Mouse (Mus musculus): ENCODE results near the gene Uap1. TPM values are rescaled to one million over a fixed set of nuclear protein-coding genes. Genes with fewer than 3 reads are reported as not detected.
A peak's percentile ranks its signal among the peaks of the same experiment; 100 is the strongest.

The Uap1 gene
- polyA plus RNA-seq, 1 experiment from 2014 or later = 40.3 TPM

DNA sequence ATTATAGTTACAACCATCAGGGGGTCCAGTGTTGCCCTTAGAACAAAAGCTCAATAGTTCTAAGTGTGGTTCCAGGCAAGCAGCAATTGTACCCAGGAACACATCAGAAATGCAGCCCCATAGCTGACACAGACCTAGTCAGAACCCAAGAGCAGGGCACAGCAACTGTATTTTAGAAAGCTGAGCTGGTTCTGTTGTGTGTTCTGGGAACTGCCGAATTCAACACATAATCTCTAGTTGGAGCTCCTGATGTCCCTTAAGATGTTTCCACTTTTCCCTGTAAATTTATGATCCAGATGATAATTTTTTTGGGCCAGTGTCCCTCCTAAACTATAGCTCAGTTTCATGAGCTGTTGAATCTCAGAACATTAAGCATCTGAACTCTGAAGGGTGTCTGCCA lies 17.2 kb upstream of the Uap1 start:
- Histone ChIP-seq H3K36me3 (peaks cover 51% of the 10 kb centered on the region), H3K4me1 (no peaks in the 10 kb centered on the region), H3K27me3 (replicated peaks) (no peaks in the 10 kb centered on the region), H3K9me3 (replicated peaks) (no peaks in the 10 kb centered on the region), H3K9ac (no peak overlapping the region), H3K4me2 (no peak overlapping the region), H3K27ac (no peak overlapping the region), H3K4me3 (no peak overlapping the region)
- WGBS (ENCODE audit: insufficient replicate concordance) = 76% methylated on average over 1 of the region's 1 CpGs
- ATAC-seq = no peak

- Histone ChIP-seq H3K27ac (no peak overlapping the region), H3K9me3 (replicated peaks) (no peaks in the 10 kb centered on the region), H3K27me3 (replicated peaks) (no peaks in the 10 kb centered on the region), H3K4me3 (no peak overlapping the region), H3K4me1 (no peaks in the 10 kb centered on the region), H3K9ac (no peak overlapping the region), H3K36me3 (peaks cover 34% of the 10 kb centered on the region), H3K4me2 (no peak overlapping the region)
- 54% methylated on average over 4 of the region's 4 CpGs for WGBS (ENCODE audit: insufficient replicate concordance)
- peak; percentile 44; the same call in 1 of the 2 replicates for ATAC-seq
Observed at GRCm38 (mm10) chr1:170190225-170190624, 15.5 kb upstream of the Uap1 start.

GRCm38 (mm10) chr1:170188601-170189000 lies 13.8 kb upstream of the Uap1 start:
- Histone ChIP-seq H3K9ac (no peak overlapping the region), H3K4me2 (no peak overlapping the region), H3K27me3 (replicated peaks) (no peaks in the 10 kb centered on the region), H3K4me3 (no peak overlapping the region), H3K9me3 (replicated peaks) (no peaks in the 10 kb centered on the region), H3K4me1 (no peaks in the 10 kb centered on the region), H3K27ac (no peak overlapping the region), H3K36me3 (peaks cover 18% of the 10 kb centered on the region)
- 79% methylated on average over 11 of the region's 11 CpGs for WGBS (ENCODE audit: insufficient replicate concordance)
- ATAC-seq = no peak

DNA sequence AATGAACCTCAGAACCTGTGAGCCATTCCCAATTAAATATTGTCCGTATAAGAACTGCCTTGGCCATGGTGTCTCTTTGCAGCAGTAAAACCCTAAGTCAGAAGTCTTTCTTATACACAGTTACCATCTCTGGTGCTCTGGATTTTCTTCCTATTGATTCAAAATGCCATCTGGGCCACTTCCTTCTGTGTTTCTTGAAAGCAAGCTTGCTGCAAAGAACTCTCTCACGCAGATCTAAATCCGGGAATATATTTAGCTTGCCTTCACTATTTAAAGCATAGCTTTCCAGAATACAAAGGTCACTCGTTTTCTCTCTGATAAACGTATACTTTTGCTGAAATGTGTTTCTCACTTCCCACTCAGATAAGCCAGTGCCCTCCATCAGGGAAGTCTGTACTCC lies 11.8 kb upstream of the Uap1 start:
- ATAC-seq = no peak
- Histone ChIP-seq H3K36me3 (peaks cover 6% of the 10 kb centered on the region), H3K4me3 (no peak overlapping the region), H3K9ac (no peak overlapping the region), H3K27ac (no peak overlapping the region), H3K27me3 (replicated peaks) (no peaks in the 10 kb centered on the region), H3K4me2 (no peak overlapping the region), H3K4me1 (no peaks in the 10 kb centered on the region), H3K9me3 (replicated peaks) (no peaks in the 10 kb centered on the region)
- WGBS (ENCODE audit: insufficient replicate concordance) = 65% methylated on average over 5 of the region's 5 CpGs

GRCm38 (mm10) chr1:170185137-170185536 lies 10.4 kb upstream of the Uap1 start:
- Histone ChIP-seq H3K27ac (no peak overlapping the region), H3K4me2 (no peak overlapping the region), H3K4me1 (no peaks in the 10 kb centered on the region), H3K9ac (no peak overlapping the region), H3K27me3 (replicated peaks) (0 out of 2 replicates have a peak, but pooled peaks cover under 1% of the 10 kb centered on the region), H3K36me3 (no peaks in the 10 kb centered on the region), H3K9me3 (replicated peaks) (no peaks in the 10 kb centered on the region), H3K4me3 (no peak overlapping the region)
- 60% methylated on average over 3 of the region's 3 CpGs for WGBS (ENCODE audit: insufficient replicate concordance)
- no peak for ATAC-seq

- Histone ChIP-seq H3K9me3 (replicated peaks) (no peaks in the 10 kb centered on the region), H3K9ac (no peak overlapping the region), H3K4me3 (no peak overlapping the region)
Observed at GRCm38 (mm10) chr1:170182706-170183105, 7.9 kb upstream of the Uap1 start.

DNA sequence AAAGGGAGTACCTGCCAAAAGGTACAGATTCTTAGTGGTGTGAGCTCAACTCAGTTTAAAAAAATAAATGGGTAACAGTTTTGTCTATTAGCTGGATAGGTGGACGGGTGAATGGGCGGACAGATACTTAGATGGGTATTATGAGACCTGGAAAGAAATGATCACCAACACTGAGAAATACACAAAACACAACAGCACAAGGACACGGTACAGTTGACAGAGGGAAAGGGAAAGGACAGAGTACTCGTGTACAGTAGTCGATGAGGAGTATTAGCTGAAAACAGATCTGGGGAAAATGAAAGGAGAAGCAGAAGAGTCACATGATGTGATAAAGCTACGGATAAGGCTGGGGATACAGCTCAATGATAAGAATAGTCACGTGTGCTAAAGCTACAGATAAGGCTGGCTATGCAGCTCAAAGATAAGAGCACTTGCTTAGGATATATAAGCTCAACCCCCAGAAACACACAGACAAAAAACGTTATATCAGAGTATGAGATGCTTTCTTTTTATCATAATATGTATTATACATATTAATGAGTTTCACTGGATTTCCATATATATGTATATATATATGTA lies 2.0 kb upstream of the Uap1 start:
- H3K4me2 ChIP-seq = peak overlapping the region; percentile 90
- peak overlapping the region; percentile 95 for H3K27ac ChIP-seq
- 40% methylated on average over 8 of the region's 8 CpGs for WGBS (ENCODE audit: insufficient replicate concordance)
- no peak overlapping the region for H3K4me3 ChIP-seq
- no peak overlapping the region for H3K9ac ChIP-seq
- 0 out of 2 replicates have a peak, but pooled peaks cover 2% of the 10 kb centered on the region for H3K27me3 ChIP-seq (replicated peaks)
- peaks cover 39% of the 10 kb centered on the region for H3K4me1 ChIP-seq
- no peaks in the 10 kb centered on the region for H3K9me3 ChIP-seq (replicated peaks)
- no peak for ATAC-seq
- H3K36me3 ChIP-seq = no peaks in the 10 kb centered on the region

More at GRCm38 (mm10) chr1:170182706-170183105, 7.9 kb upstream of the Uap1 start:
- no peak overlapping the region for H3K4me2 ChIP-seq
- H3K27me3 ChIP-seq (replicated peaks) = 0 out of 2 replicates have a peak, but pooled peaks cover 2% of the 10 kb centered on the region
- no peak for ATAC-seq
- peaks cover 1% of the 10 kb centered on the region; the same call in 1 of the 2 replicates for H3K4me1 ChIP-seq
- H3K36me3 ChIP-seq = no peaks in the 10 kb centered on the region
- H3K27ac ChIP-seq = no peak overlapping the region

DNA sequence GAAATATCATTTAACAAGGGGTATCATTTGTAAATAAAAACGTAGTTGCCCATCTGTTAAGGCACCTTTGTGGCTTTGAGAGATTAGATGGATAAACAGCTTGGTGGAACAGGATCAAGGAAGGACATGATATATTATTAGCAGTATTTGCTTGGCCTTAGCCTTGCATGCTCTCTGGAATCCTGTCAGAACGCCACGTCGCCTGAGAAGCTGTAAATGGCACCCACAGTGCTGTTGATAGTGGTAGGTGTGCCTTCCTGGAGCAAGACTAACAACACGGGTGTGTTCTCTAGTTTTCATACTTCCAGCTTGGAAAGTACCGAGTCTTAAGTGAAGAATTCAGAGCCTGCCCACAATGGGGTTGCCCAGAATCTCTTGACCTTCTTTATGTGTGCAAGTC lies 1.1 kb upstream of the Uap1 start:
- Histone ChIP-seq H3K27me3 (replicated peaks) (0 out of 2 replicates have a peak, but pooled peaks cover 2% of the 10 kb centered on the region), H3K4me2 (peak overlapping the region; percentile 90), H3K4me1 (peaks cover 39% of the 10 kb centered on the region), H3K36me3 (no peaks in the 10 kb centered on the region), H3K27ac (peak overlapping the region; percentile 95), H3K4me3 (peak overlapping the region; percentile 91), H3K9ac (peak overlapping the region; percentile 81), H3K9me3 (replicated peaks) (no peaks in the 10 kb centered on the region)
- no peak for ATAC-seq
- WGBS (ENCODE audit: insufficient replicate concordance) = 33% methylated on average over 6 of the region's 6 CpGs

DNA sequence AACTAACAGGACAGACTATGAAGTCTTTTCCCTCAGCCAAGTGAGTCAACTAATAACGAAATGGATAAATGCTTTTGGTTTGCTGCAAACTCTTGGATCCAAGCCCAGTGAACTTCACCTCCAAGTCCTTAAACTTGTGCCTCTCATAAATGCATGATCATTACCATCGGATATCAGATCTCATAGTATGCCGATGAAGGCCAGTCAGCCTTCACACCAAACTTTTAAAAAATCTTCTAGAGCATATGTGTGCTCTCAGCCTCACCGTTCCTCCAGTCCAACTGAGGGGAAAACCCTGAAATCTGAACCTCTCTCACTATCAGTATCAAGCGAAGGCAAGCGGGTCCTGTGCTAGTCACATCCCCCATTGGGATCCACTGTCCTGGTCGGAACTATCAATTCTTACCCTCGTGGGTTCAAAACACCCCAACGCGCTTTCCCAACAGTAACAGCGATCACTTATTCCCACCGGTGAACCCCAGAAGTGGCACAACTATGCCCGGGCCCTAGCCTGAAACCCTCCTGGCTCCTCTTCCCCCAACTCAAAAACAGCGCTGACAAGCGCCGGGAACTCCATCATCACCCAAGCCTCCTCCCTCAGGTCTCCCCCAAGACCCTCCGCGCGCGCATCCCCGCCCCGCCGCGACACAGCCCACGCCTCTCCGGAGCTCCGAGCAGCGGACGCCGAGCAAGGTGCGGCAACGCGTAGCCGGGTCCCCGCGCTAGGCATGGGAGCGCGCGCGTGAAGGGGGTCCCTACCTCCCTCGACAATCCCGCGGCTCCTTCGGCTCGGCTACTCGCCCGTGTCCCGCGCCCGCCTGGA lies 555 bp downstream of the Uap1 start:
- peak overlapping the region; percentile 91 for H3K4me3 ChIP-seq
- H3K27me3 ChIP-seq (replicated peaks) = no peaks in the 10 kb centered on the region
- H3K4me2 ChIP-seq = peak overlapping the region; percentile 90
- peak; percentile 59 for ATAC-seq
- H3K4me1 ChIP-seq = peaks cover 39% of the 10 kb centered on the region
- H3K36me3 ChIP-seq = no peaks in the 10 kb centered on the region
- peak overlapping the region; percentile 92 for H3K27ac ChIP-seq
- no peaks in the 10 kb centered on the region for H3K9me3 ChIP-seq (replicated peaks)
- WGBS (ENCODE audit: insufficient replicate concordance) = 1% methylated on average over 50 of the region's 50 CpGs
- peak overlapping the region; percentile 95 for H3K9ac ChIP-seq

DNA sequence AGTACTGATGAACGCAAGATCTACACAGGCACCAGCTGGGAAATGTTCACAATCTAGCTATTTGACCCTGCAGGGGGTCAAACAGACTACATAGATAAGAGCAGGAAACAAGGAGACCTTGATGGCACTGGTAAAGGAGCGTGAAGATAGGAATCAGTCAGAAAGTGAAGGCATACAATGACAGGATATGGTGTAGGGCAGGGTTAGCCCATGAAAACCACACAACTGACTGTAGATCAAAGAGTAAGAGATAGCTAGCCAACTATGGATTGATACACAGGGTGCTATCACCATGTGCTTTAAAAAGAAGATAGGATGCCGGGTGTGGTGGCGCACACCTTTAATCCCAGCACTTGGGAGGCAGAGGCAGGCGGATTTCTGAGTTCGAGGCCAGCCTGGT lies 7.0 kb downstream of the Uap1 start:
- Histone ChIP-seq H3K27ac (no peak overlapping the region), H3K4me2 (no peak overlapping the region), H3K36me3 (peaks cover 29% of the 10 kb centered on the region), H3K4me1 (peaks cover 19% of the 10 kb centered on the region), H3K4me3 (no peak overlapping the region), H3K9me3 (replicated peaks) (no peaks in the 10 kb centered on the region), H3K9ac (no peak overlapping the region), H3K27me3 (replicated peaks) (no peaks in the 10 kb centered on the region)
- WGBS (ENCODE audit: insufficient replicate concordance) = 58% methylated on average over 6 of the region's 6 CpGs
- peak; percentile 36; the same call in 1 of the 2 replicates for ATAC-seq

DNA sequence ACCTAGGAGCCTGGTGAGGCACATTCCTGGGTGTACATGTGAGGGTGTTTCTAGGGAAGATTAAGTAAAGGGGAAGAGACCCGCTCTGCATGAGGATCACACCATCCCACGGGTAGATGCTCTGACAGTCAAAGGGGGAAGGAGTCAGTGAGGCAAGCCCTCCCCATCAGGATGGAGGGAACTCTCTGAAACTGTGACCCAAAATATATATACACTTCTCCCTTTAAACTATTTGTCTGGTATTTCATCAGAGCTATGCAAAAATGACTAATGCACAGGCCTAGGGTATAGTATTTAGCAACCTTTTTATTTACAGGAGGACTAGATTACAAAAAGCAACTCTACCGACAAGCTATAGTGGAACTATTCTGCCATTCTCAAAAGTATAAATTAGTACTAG lies 9.8 kb downstream of the Uap1 start:
- Histone ChIP-seq H3K4me2 (no peak overlapping the region), H3K9me3 (replicated peaks) (no peaks in the 10 kb centered on the region), H3K4me3 (no peak overlapping the region), H3K27me3 (replicated peaks) (no peaks in the 10 kb centered on the region), H3K4me1 (peaks cover 17% of the 10 kb centered on the region), H3K27ac (no peak overlapping the region), H3K9ac (no peak overlapping the region), H3K36me3 (peaks cover 54% of the 10 kb centered on the region)
- 60% methylated on average over 3 of the region's 3 CpGs for WGBS (ENCODE audit: insufficient replicate concordance)
- ATAC-seq = no peak

- no peak overlapping the region for H3K4me3 ChIP-seq
- H3K27me3 ChIP-seq (replicated peaks) = no peaks in the 10 kb centered on the region
- no peak overlapping the region for H3K9ac ChIP-seq
- peaks cover 17% of the 10 kb centered on the region for H3K4me1 ChIP-seq
- no peak overlapping the region for H3K4me2 ChIP-seq
- no peak for ATAC-seq
- no peak overlapping the region for H3K27ac ChIP-seq
- no peaks in the 10 kb centered on the region for H3K9me3 ChIP-seq (replicated peaks)
- WGBS (ENCODE audit: insufficient replicate concordance) = 69% methylated on average over 2 of the region's 2 CpGs
- H3K36me3 ChIP-seq = peaks cover 60% of the 10 kb centered on the region
Observed at GRCm38 (mm10) chr1:170164053-170164614, 10.6 kb downstream of the Uap1 start.

Measured in liver, embryonic 12.5 days (tissue).